Mouse (Mus musculus): ENCODE measurements around the gene Terb2.
A peak's percentile ranks its signal among the peaks of the same experiment; 100 is the strongest.

Terb2 gene

GRCm38 (mm10) chr2:122233759-122234557 lies 47.9 kb downstream of the Terb2 start:
- DNase-seq (ENCODE audit: low spot score), result no peak

GRCm38 (mm10) chr2:122234611-122235288 lies 48.7 kb downstream of the Terb2 start, which contains the start of gene Sord:
Gene Sord, plus strand, starts transcription at chr2:122234749.
- DNase-seq (ENCODE audit: low spot score), result peak; percentile 85

- no peak for DNase-seq (ENCODE audit: low spot score)
These were observed 49.4 kb downstream of the Terb2 start for GRCm38 (mm10) chr2:122235425-122235824.

GRCm38 (mm10) chr2:122236321-122236720 lies 50.2 kb downstream of the Terb2 start:
- no peak for DNase-seq (ENCODE audit: low spot score)

GRCm38 (mm10) chr2:122237891-122238470 lies 51.9 kb downstream of the Terb2 start:
- DNase-seq (ENCODE audit: low spot score), result no peak

GRCm38 (mm10) chr2:122240735-122241134 lies 54.7 kb downstream of the Terb2 start:
- DNase-seq (ENCODE audit: low spot score), result no peak

- no peak for DNase-seq (ENCODE audit: low spot score)
These were observed 55.2 kb downstream of the Terb2 start for GRCm38 (mm10) chr2:122241226-122241625.

GRCm38 (mm10) chr2:122241935-122242334 lies 55.9 kb downstream of the Terb2 start:
- DNase-seq (ENCODE audit: low spot score), result no peak

GRCm38 (mm10) chr2:122243671-122244131 lies 57.6 kb downstream of the Terb2 start:
- DNase-seq (ENCODE audit: low spot score), result peak; percentile 78

GRCm38 (mm10) chr2:122247786-122248185 lies 61.7 kb downstream of the Terb2 start:
- no peak for DNase-seq (ENCODE audit: low spot score)

GRCm38 (mm10) chr2:122255997-122256396 lies 69.9 kb downstream of the Terb2 start:
- DNase-seq (ENCODE audit: low spot score), result no peak

All from testis, postnatal 10 days (tissue).